Mouse (Mus musculus) hindbrain, embryonic 13.5 days (tissue): Measurements from ENCODE around the gene Ttf2. TPM values are rescaled to one million over a fixed set of nuclear protein-coding genes. Genes with fewer than 3 reads are reported as not detected.
A peak's percentile ranks its signal among the peaks of the same experiment; 100 is the strongest.

Source experiments
- ATAC-seq: fragments of 200-750 bp; cut with Nextera tagmentation; 2 replicates; pipeline ENCODE4 v1.8.0; 2017; ENCODE audit warnings: moderate TSS enrichment; ENCODE audit not compliant: low FRiP score
- H3K27ac ChIP-seq: fragments of 300-500 bp; sonication (generic); 2 replicates; pipeline ENCODE4 v1.5.1; 2015; ENCODE audit warnings: inconsistent platforms, mild to moderate bottlenecking, moderate library complexity
- H3K27me3 ChIP-seq: fragments of 300-500 bp; sonication (generic); 2 replicates; pipeline ENCODE4 v1.6.1; 2015; ENCODE audit warnings: mild to moderate bottlenecking, inconsistent platforms
- H3K36me3 ChIP-seq: fragments of 300-500 bp; sonication (generic); 2 replicates; pipeline ENCODE4 v1.6.1; 2015; ENCODE audit warnings: mild to moderate bottlenecking, inconsistent platforms
- H3K4me1 ChIP-seq: fragments of 300-500 bp; sonication (generic); replicated peaks from 2 replicates; pipeline ENCODE4 v1.6.1; 2015; ENCODE audit warnings: inconsistent platforms
- H3K4me2 ChIP-seq: fragments of 300-500 bp; sonication (generic); 2 replicates; pipeline ENCODE4 v1.6.1; 2015; ENCODE audit warnings: inconsistent platforms, mild to moderate bottlenecking, moderate library complexity
- H3K4me3 ChIP-seq: fragments of 300-500 bp; sonication (generic); 2 replicates; pipeline ENCODE4 v1.5.1; 2015; ENCODE audit warnings: mild to moderate bottlenecking, inconsistent platforms
- H3K9ac ChIP-seq: fragments of 300-500 bp; sonication (generic); 2 replicates; pipeline ENCODE4 v1.6.1; 2015; ENCODE audit warnings: mild to moderate bottlenecking, inconsistent platforms
- H3K9me3 ChIP-seq: fragments of 300-500 bp; sonication (generic); 2 replicates; pipeline ENCODE4 v1.6.1; 2016; ENCODE audit warnings: inconsistent platforms
- WGBS: fragments of 180-500 bp; shearing (Covaris S2); methylation state at CpG from one replicate; pipeline ENCODE4 v1.1.7; 2015; 5-methylcytosine and 5-hydroxymethylcytosine counted together
- polyA plus RNA-seq: library from polyadenylated mRNA; unstranded; fragments of >200 nt; fragmentation: Nextera tagmentation; extraction: Ambion mirVana; gene quantifications from 2 replicates; pipeline ENCODE4 v1.2.1, GENCODE M21; 2015

The Ttf2 gene
- polyA plus RNA-seq, 1 experiment from 2014 or later = 6.5 TPM

DNA sequence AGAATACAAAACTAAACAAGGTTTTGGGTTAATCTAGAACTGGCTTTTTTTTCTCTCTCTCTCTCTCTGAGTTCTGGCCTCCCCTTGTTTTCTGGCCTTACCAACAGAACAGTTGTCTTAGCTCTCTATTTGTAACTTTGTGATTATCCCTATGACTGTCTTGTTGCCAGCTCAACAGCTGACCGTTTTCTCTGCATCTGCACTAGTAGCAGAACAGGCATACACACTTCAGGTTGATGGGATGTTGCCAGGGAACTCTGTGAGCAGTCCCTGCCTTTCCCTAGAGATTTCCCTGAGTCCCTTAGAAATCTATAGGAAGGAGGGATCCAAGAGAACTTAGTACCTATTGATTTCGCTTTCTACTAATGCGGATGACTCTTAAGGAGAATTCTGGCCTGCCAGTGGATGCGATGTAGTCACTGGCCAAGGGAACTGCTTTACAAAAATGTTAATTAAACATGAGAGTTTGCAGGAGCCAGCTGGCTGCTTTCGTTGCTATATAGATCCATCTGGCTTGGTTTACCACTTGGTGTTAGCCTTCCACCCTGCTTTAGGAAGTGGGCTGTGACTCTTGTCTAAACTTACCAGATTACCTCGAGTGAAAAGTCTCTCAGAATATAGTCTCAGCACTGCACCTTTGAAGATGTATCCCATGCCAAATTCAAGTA is 45.3 kb downstream of the Ttf2 start:
- Histone ChIP-seq H3K4me1 (peaks cover 58% of the 10 kb centered on the region), H3K27ac (no peak overlapping the region), H3K4me2 (peak overlapping the region; percentile 71), H3K27me3 (no peaks in the 10 kb centered on the region), H3K9ac (no peak overlapping the region), H3K9me3 (no peaks in the 10 kb centered on the region), H3K36me3 (peaks cover 24% of the 10 kb centered on the region), H3K4me3 (no peak overlapping the region)
- ATAC-seq = no peak
- WGBS = 81% methylated on average over 6 of the region's 6 CpGs

DNA sequence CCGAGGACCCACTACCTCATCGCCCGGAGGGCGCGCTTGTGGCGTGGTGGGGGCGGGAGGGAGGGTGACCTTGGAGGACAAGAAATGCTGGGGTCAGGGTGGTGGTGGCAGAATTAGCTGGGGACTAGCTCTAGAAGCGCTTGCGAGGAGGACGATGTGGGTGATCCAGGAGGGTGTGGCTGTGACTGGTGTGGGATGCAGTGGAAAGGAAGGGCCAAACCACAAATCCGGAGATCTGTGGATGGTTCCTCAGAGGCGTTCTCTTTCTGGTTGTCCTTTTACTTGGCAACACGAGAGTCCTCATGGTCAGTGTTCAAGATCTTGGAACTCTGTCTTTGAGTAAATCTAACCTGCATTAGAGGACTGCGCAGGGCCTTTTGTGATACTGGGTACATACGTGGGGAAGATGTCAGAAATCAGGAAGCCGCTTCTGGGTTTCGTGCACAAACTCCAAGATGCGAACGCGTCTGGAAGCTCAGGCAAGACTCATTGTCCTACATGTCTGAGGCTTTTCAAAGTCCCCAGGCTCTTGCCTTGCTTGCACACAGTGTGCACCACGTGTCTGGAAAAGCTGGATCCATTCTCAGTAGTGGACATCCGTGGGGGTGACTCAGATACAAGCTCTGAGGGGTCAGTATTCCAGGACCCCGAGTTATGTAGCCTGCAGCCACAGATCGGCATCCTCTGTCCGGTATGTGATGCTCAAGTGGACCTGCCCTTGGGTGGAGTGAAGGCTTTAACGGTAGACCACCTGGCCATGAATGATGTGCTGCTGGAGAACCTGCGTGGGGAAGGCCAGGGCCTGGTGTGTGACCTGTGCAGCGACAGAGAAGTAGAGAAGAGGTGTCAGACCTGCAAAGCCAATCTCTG is 46.7 kb downstream of the Ttf2 start:
- ATAC-seq = peak; percentile 70
- Histone ChIP-seq H3K27ac (peak overlapping the region; percentile 84), H3K4me2 (peak overlapping the region; percentile 71), H3K27me3 (no peaks in the 10 kb centered on the region), H3K9ac (peak overlapping the region; percentile 81), H3K4me3 (peak overlapping the region; percentile 53), H3K36me3 (peaks cover 10% of the 10 kb centered on the region), H3K4me1 (peaks cover 54% of the 10 kb centered on the region), H3K9me3 (no peaks in the 10 kb centered on the region)
- WGBS = 39% methylated on average over 28 of the region's 28 CpGs

DNA sequence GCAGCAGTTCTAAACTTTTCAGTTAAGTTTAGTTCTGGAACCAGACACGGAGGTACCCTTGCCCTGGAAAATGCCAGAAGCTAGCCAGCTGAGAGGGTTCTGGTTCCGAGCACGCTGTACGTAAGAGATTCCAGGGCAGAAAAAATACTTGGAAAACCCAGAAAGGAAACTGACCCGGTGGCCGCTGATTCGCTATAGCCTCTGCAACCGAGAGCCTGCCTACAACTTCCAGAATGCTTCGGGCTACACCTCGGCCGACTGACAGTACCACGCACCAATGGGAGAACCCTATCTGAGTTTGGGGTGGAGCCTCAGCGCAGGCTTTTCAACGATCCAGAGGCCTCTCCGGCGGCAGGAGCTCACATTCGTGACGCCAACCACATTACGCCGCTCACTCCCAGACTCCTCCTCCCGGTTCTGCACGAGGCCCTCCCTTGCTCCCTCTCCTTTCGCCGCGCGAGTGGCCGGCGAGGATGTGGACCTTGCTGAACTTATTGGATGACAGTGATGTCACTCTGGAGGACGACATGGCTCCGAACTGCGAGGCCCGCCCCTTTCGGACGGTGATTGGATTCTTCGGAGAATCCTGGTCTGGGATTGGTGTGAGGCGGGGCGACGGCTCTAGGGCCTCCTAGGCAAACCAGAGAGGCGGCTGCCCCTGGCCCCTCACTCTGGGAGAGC is 47.5 kb downstream of the Ttf2 start, which contains the start of gene Trim45:
TSS of gene Trim45 (plus strand) at position 378 of the 681 bp plus-strand sequence.
- H3K36me3 ChIP-seq = peaks cover 8% of the 10 kb centered on the region
- peaks cover 49% of the 10 kb centered on the region for H3K4me1 ChIP-seq
- H3K9me3 ChIP-seq = no peaks in the 10 kb centered on the region
- peak within 1 kb of the TSS; percentile 84 for H3K27ac ChIP-seq
- H3K4me2 ChIP-seq = peak within 1 kb of the TSS; percentile 71
- H3K9ac ChIP-seq = peak within 1 kb of the TSS; percentile 81
- no peaks in the 10 kb centered on the region for H3K27me3 ChIP-seq
- WGBS = under 1% methylated on average over 39 of the region's 39 CpGs
- peak within 1 kb of the TSS; percentile 53 for H3K4me3 ChIP-seq
- peak; percentile 99 for ATAC-seq

DNA sequence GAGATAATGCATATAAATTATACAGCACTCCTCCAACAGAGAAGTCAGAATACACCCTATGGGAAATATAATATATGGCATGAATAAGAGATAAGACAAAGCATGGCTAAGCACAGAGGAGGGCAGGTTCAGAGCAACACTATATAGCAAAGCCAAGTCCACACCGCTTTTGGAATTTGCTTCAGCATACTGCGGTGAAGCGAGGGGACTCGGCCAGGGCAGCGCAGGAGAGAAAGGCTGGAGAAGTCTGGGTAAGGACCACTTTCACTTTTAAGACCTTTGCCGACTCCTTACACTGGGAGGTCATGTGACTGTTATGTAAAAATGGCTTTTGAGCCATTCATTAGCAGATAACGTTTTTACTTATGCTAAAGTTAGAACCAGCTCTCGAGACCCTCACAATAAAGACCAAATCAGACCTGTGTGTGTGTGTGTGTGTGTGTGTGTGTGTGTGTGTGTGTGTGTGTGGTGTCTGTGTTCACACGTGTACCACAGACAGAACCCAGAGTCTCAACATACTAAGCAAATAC is 48.8 kb downstream of the Ttf2 start:
- Histone ChIP-seq H3K4me1 (peaks cover 37% of the 10 kb centered on the region), H3K9ac (no peak overlapping the region), H3K9me3 (no peaks in the 10 kb centered on the region), H3K36me3 (peaks cover 8% of the 10 kb centered on the region), H3K27ac (no peak overlapping the region), H3K27me3 (no peaks in the 10 kb centered on the region), H3K4me2 (no peak overlapping the region), H3K4me3 (no peak overlapping the region)
- ATAC-seq = no peak
- WGBS = 83% methylated on average over 9 of the region's 9 CpGs

DNA sequence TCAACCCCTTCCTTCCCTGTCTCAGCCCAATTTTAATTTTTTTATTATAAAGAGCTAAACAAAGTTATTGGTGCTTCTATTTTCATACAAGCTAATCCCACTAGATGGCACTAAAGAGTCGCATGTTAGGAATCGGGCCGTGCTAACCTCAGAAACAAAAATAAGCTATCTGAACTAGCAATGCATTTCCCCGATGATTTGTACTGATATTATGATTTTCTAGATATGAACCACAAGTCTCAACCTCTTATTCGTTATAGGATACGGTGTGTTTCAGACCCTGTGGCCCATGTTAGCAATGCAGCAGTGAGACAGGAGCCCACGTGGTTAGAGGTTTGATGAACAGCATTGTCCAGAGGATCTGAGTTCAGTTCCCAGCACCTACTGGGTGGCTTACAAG is 52.6 kb downstream of the Ttf2 start:
- Histone ChIP-seq H3K9ac (no peak overlapping the region), H3K4me1 (peaks cover 6% of the 10 kb centered on the region), H3K27ac (no peak overlapping the region), H3K9me3 (no peaks in the 10 kb centered on the region), H3K4me2 (no peak overlapping the region), H3K27me3 (no peaks in the 10 kb centered on the region), H3K4me3 (no peak overlapping the region), H3K36me3 (no peaks in the 10 kb centered on the region)
- ATAC-seq = no peak
- WGBS = 21% methylated on average over 7 of the region's 7 CpGs

DNA sequence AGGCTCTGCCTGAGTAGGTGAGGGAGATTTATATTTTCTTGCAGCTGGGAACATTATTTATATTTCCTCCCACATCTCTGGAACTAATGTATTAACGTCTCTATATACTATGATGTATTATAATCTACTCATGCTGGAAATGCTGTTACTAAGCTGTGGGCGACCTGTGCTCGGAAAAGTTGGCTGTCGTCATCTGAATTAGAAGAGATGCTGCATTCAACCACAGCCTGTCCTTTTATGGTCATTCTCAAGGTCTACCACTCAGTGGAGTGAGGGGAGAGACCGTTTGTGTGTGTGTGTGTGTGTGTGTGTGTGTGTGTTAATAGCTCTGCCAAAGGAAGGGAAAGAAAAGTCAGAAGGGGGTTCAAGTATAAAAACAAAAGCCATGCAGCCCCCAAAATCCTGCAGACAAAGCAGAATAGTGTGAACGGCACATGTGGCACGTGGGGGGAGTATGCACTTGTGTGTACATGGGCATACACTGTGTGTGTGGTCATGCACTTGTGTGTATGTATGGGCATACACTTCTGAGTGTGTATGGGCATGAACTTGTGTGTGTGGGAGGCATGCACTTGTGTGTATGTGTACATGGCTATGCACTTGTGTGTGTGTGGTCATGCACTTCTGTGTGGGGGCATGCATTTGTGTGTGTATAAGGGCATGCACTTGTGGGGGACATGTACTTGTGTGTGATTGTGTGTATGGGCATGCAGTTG is 57.8 kb downstream of the Ttf2 start:
- Histone ChIP-seq H3K4me1 (0 out of 2 replicates have a peak, but pooled peaks cover 3% of the 10 kb centered on the region), H3K4me2 (no peak overlapping the region), H3K36me3 (no peaks in the 10 kb centered on the region), H3K27ac (no peak overlapping the region), H3K4me3 (no peak overlapping the region), H3K9me3 (no peaks in the 10 kb centered on the region), H3K27me3 (no peaks in the 10 kb centered on the region), H3K9ac (no peak overlapping the region)
- ATAC-seq = peak; percentile 60; the same call in 1 of the 2 replicates
- 79% methylated on average over 7 of the region's 7 CpGs for WGBS

DNA sequence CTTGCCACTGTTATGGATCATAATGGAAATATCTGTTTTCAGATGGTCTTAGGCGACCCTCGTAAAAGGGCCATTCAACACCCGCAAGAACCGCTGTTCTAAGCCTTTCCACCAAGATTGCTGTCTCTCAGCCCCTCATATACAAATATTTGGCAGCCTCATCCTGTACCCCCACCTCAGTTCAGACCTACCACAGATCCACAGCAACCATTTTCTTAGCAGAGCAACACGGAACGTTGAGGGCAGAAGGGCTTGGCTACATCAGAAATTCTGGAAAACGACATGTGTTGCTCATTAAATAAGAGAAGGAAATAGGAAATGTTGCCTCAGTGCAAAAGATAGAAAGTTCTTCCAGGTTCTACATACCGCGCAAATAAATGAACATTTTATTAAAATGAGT is 58.4 kb downstream of the Ttf2 start:
- H3K9ac ChIP-seq = no peak overlapping the region
- H3K36me3 ChIP-seq = no peaks in the 10 kb centered on the region
- ATAC-seq = no peak
- H3K27me3 ChIP-seq = no peaks in the 10 kb centered on the region
- no peaks in the 10 kb centered on the region for H3K9me3 ChIP-seq
- no peak overlapping the region for H3K4me2 ChIP-seq
- 0 out of 2 replicates have a peak, but pooled peaks cover 3% of the 10 kb centered on the region for H3K4me1 ChIP-seq
- H3K4me3 ChIP-seq = no peak overlapping the region
- WGBS = 83% methylated on average over 9 of the region's 9 CpGs
- H3K27ac ChIP-seq = no peak overlapping the region

DNA sequence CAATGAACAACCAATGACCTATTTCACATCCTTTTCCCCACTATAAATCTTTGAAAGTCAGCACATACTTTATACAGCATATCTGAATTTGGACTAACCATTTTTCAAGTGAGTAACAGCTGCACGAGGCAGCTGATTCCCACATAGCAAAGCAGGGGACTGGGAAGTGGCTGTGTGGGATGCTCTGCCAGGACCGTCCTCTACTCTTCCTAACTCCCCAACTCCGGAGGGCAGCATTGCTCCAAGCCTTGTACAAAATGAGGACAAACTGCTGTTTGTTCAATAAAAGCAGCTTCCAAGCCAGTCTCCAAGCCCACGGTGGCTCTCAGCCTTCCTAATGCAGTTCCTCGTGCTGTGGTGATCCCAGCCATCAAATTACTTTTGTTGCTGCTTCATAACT is 58.8 kb downstream of the Ttf2 start:
- no peaks in the 10 kb centered on the region for H3K36me3 ChIP-seq
- no peaks in the 10 kb centered on the region for H3K9me3 ChIP-seq
- 0 out of 2 replicates have a peak, but pooled peaks cover 3% of the 10 kb centered on the region for H3K4me1 ChIP-seq
- H3K4me3 ChIP-seq = no peak overlapping the region
- no peak for ATAC-seq
- H3K27me3 ChIP-seq = no peaks in the 10 kb centered on the region
- WGBS = 64% methylated on average over 5 of the region's 5 CpGs
- no peak overlapping the region for H3K4me2 ChIP-seq
- no peak overlapping the region for H3K9ac ChIP-seq
- H3K27ac ChIP-seq = no peak overlapping the region

DNA sequence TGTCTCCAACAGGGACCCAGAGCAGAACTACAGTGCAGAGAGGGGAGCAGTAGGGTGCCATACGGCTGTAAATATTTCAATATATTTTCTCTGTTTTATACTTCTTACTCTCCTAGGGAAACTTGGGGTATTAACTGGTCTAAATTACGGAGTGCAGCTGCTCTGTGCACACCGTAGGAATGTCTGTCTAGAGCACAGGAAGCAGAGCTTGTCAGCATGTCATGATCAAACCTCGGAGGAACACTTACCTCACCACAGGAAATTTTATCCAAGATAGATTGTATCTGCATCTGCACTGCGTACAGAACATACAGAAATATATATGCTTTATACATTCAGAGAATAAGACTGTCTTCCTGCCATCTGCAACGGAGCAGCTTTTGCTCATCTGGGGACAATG is 60.9 kb downstream of the Ttf2 start:
- Histone ChIP-seq H3K27ac (no peak overlapping the region), H3K4me2 (no peak overlapping the region), H3K4me3 (no peak overlapping the region), H3K9me3 (no peaks in the 10 kb centered on the region), H3K36me3 (no peaks in the 10 kb centered on the region), H3K27me3 (no peaks in the 10 kb centered on the region), H3K4me1 (0 out of 2 replicates have a peak, but pooled peaks cover 3% of the 10 kb centered on the region), H3K9ac (no peak overlapping the region)
- no peak for ATAC-seq
- 58% methylated on average over 6 of the region's 6 CpGs for WGBS

DNA sequence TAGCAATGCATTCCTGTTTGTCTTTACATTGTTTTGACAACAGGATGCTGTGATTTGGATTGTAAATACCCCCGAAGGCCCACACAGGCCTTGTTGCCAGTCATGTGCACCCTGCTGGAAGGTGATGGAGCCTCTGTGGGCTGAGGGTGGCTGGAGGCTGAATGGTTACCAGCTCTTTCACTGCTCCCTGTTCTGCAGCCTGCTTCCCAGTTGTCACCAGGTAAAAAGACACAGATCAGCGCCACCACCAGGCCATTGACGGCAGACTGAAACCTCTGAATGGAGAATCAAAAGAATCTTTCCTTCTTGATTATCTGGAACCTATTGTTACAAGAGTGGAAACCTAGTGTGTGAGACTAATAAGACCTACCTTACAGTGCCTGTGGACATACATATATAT is 62.5 kb downstream of the Ttf2 start:
- ATAC-seq = no peak
- Histone ChIP-seq H3K27me3 (no peaks in the 10 kb centered on the region), H3K36me3 (no peaks in the 10 kb centered on the region), H3K9me3 (no peaks in the 10 kb centered on the region), H3K4me1 (0 out of 2 replicates have a peak, but pooled peaks cover 3% of the 10 kb centered on the region), H3K4me3 (no peak overlapping the region), H3K4me2 (no peak overlapping the region), H3K27ac (no peak overlapping the region), H3K9ac (no peak overlapping the region)
- 29% methylated on average over 3 of the region's 3 CpGs for WGBS

DNA sequence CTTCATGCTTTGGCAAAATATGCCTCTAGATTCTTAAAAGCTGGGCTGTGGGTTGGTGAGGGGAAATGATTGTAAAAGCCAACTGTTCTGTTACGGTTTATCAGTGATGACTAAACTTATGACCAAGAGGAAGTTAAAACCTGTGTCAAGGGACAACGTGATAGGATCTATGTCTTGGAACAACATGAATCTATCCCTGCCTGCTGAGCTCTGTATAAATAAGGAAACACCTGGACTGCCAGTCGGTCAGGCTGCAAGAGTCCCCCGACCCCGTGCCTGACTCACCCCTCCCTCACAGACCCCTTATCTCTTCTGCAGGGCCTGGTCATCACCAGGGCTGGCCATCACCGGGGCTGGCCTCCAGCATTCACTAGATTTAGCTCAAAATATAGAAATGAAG is 63.3 kb downstream of the Ttf2 start:
- H3K9me3 ChIP-seq = no peaks in the 10 kb centered on the region
- 81% methylated on average over 6 of the region's 6 CpGs for WGBS
- ATAC-seq = no peak

More for the DNA sequence above, 63.3 kb downstream of the Ttf2 start:
- Histone ChIP-seq H3K27me3 (no peaks in the 10 kb centered on the region), H3K9ac (no peak overlapping the region), H3K27ac (no peak overlapping the region), H3K4me2 (no peak overlapping the region), H3K4me1 (0 out of 2 replicates have a peak, but pooled peaks cover 3% of the 10 kb centered on the region), H3K4me3 (no peak overlapping the region), H3K36me3 (no peaks in the 10 kb centered on the region)
